Mouse (Mus musculus): ENCODE measurements around the gene Vmn2r68. TPM values are rescaled to one million over a fixed set of nuclear protein-coding genes. Genes with fewer than 3 reads are reported as not detected.

Vmn2r68 gene
- total RNA-seq (2015) (not detected in 2 replicates), total RNA-seq (2017) (not detected in 2 replicates)

GRCm38 (mm10) chr7:85237683-85238082 lies at the start of gene Vmn2r68:
Gene Vmn2r68, minus strand, starts transcription at chr7:85237783.
- ATAC-seq (replicated peaks; ENCODE audit: poor library complexity), result no peak

Other genes with a start within 250 kb of the Vmn2r68 start
- not detected in 2 replicates for gene Vmn2r66, start 225.5 kb downstream of the Vmn2r68 start, total RNA-seq (2015)
- gene Vmn2r66, start 225.5 kb downstream of the Vmn2r68 start, total RNA-seq (2017), result not detected in 2 replicates
- not detected in 2 replicates for gene Vmn2r67, start 81.8 kb downstream of the Vmn2r68 start, total RNA-seq (2015)
- gene Vmn2r67, start 81.8 kb downstream of the Vmn2r68 start, total RNA-seq (2017), result not detected in 2 replicates
- not detected in 2 replicates for gene Vmn2r69, start 178.1 kb upstream of the Vmn2r68 start, total RNA-seq (2015)
- not detected in 2 replicates for gene Vmn2r69, start 178.1 kb upstream of the Vmn2r68 start, total RNA-seq (2017)

All from megakaryocyte progenitor cell, adult 5-6 weeks (primary cell).